Mouse (Mus musculus): ENCODE data around the gene Zfp184. TPM values are rescaled to one million over a fixed set of nuclear protein-coding genes. Genes with fewer than 3 reads are reported as not detected.

Zfp184 gene
- total and polyA plus RNA-seq, 3 experiments, result 0.43 to 0.73 (median 0.70) TPM

- intact Hi-C loops (cut with DNase I), result no loop called here
- DNase-seq, result peak; percentile 58 to 61
- no peaks in the 10 kb centered on the region for H3K36me3 ChIP-seq (ENCODE audit: control insufficient read depth, insufficient read depth, low read length)
- no peak for TF ChIP-seq EP300 (IDR thresholded peaks at IDR 0.05; ENCODE audit: insufficient read depth, low read depth, low read length)
- TF ChIP-seq CTCF (IDR thresholded peaks at IDR 0.05), result no peak
- TF ChIP-seq POLR2A (IDR thresholded peaks at IDR 0.05; ENCODE audit: insufficient read depth, low read depth, low read length), result no peak
- peaks cover 4% of the 10 kb centered on the region for H3K4me1 ChIP-seq (ENCODE audit: control insufficient read depth, insufficient read depth, low read length)
- H3K4me3 ChIP-seq, result no peak overlapping the region
- WGBS, result 28% methylated on average over 17 of the region's 17 CpGs
- H3K27me3 ChIP-seq (ENCODE audit: control insufficient read depth, insufficient read depth, low read length), result no peaks in the 10 kb centered on the region
- no peaks in the 10 kb centered on the region for H3K79me2 ChIP-seq (replicated peaks; ENCODE audit: control insufficient read depth, insufficient read depth, low read length)
- no peak overlapping the region for H3K27ac ChIP-seq
- H3K9ac ChIP-seq (ENCODE audit: low read depth, low read length), result no peak overlapping the region
These were observed 7.9 kb upstream of the Zfp184 start for GRCm38 (mm10) chr13:21936968-21937367.

DNA sequence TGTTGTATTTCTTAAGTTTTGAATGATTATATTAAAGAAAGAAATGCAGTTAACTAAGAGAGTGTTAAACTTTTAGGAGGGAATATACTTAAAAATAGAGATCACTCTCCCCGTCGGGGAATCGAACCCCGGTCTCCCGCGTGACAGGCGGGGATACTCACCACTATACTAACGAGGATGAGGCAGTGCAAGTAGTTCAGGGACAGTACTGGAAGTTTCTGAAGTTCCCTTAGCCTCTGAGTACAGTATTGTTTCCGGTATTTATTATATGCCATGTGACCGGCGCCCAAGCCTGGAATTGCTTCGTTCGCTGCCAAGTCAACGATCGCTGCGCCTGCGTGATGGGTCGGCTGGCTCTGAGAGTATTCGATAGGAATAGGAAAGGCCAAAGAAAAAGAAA, 4.7 kb upstream of the Zfp184 start:
- peak; percentile 88 to 89 for DNase-seq
- H3K27me3 ChIP-seq (ENCODE audit: control insufficient read depth, insufficient read depth, low read length), result no peaks in the 10 kb centered on the region
- H3K9ac ChIP-seq (ENCODE audit: low read depth, low read length), result no peak overlapping the region
- under 1% methylated on average over 19 of the region's 19 CpGs for WGBS
- intact Hi-C loops (cut with DNase I), result loop anchor here (2.0 to 10.0 kb wide), 7 partner anchors 21 to 1495 kb away; partner anchors contain the start of gene Zfp322a
- H3K4me1 ChIP-seq (ENCODE audit: control insufficient read depth, insufficient read depth, low read length), result peaks cover 3% of the 10 kb centered on the region
- peak overlapping the region; percentile 38 for H3K27ac ChIP-seq
- no peaks in the 10 kb centered on the region for H3K36me3 ChIP-seq (ENCODE audit: control insufficient read depth, insufficient read depth, low read length)
- H3K4me3 ChIP-seq, result peak overlapping the region; percentile 48
- TF ChIP-seq EP300 (IDR thresholded peaks at IDR 0.05; ENCODE audit: insufficient read depth, low read depth, low read length) (0 out of 2 replicates have a peak, but pooled peaks have one; percentile 64), POLR2A (IDR thresholded peaks at IDR 0.05; ENCODE audit: insufficient read depth, low read depth, low read length) (no peak)
- H3K79me2 ChIP-seq (replicated peaks; ENCODE audit: control insufficient read depth, insufficient read depth, low read length), result no peaks in the 10 kb centered on the region

GRCm38 (mm10) chr13:21940811-21941321, 4.0 kb upstream of the Zfp184 start:
- H3K9ac ChIP-seq (ENCODE audit: low read depth, low read length), result 0 out of 2 replicates have a peak overlapping the region, but pooled peaks have one; percentile 63
- TF ChIP-seq CTCF (IDR thresholded peaks at IDR 0.05) (no peak), POLR2A (IDR thresholded peaks at IDR 0.05; ENCODE audit: insufficient read depth, low read depth, low read length) (no peak), EP300 (IDR thresholded peaks at IDR 0.05; ENCODE audit: insufficient read depth, low read depth, low read length) (no peak)
- H3K27ac ChIP-seq, result peak overlapping the region; percentile 38
- H3K4me3 ChIP-seq, result peak overlapping the region; percentile 48
- peak; percentile 85 to 88 for DNase-seq
- intact Hi-C loops (cut with DNase I), result loop anchor here (2.0 to 10.0 kb wide), 7 partner anchors 22 to 1494 kb away; partner anchors contain the start of gene Zfp322a
- WGBS, result 2% methylated on average over 16 of the region's 16 CpGs
- H3K36me3 ChIP-seq (ENCODE audit: control insufficient read depth, insufficient read depth, low read length), result no peaks in the 10 kb centered on the region
- no peaks in the 10 kb centered on the region for H3K27me3 ChIP-seq (ENCODE audit: control insufficient read depth, insufficient read depth, low read length)
- peaks cover 4% of the 10 kb centered on the region for H3K4me1 ChIP-seq (ENCODE audit: control insufficient read depth, insufficient read depth, low read length)
- H3K79me2 ChIP-seq (replicated peaks; ENCODE audit: control insufficient read depth, insufficient read depth, low read length), result no peaks in the 10 kb centered on the region

DNA sequence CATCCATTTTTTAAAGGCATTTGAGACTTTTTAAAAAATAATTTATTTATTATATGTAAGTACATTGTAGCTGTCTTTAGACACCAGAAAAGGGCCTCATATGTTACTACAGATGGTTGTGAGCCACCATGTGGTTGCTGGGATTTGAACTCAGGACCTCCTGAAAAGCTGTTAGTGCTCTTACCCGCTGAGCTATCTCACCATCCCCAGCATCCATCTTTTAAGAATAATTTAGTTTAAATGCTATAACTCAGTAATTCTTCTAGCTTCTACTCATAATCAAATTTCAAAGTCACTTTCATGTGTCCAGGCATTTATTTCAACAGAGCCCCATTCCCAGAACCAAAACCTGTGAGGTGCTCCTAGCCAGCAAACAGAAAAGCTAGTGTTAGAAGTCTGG, 1.2 kb upstream of the Zfp184 start:
- Histone ChIP-seq H3K4me1 (ENCODE audit: control insufficient read depth, insufficient read depth, low read length) (peaks cover 3% of the 10 kb centered on the region; the same call in 1 of the 2 replicates), H3K27me3 (ENCODE audit: control insufficient read depth, insufficient read depth, low read length) (no peaks in the 10 kb centered on the region), H3K79me2 (replicated peaks; ENCODE audit: control insufficient read depth, insufficient read depth, low read length) (no peaks in the 10 kb centered on the region), H3K4me3 (no peak overlapping the region), H3K27ac (no peak overlapping the region), H3K9ac (ENCODE audit: low read depth, low read length) (no peak overlapping the region), H3K36me3 (ENCODE audit: control insufficient read depth, insufficient read depth, low read length) (no peaks in the 10 kb centered on the region)
- TF ChIP-seq EP300 (IDR thresholded peaks at IDR 0.05; ENCODE audit: insufficient read depth, low read depth, low read length) (no peak), CTCF (IDR thresholded peaks at IDR 0.05) (no peak), POLR2A (IDR thresholded peaks at IDR 0.05; ENCODE audit: insufficient read depth, low read depth, low read length) (no peak)
- WGBS, result 90% methylated on average over 1 of the region's 1 CpGs
- intact Hi-C loops (cut with DNase I), result loop anchor here (10.0 kb wide), 3 partner anchors 779 to 1491 kb away; partner anchors contain the start of gene Zfp322a
- no peak for DNase-seq

- Histone ChIP-seq H3K79me2 (replicated peaks; ENCODE audit: control insufficient read depth, insufficient read depth, low read length) (no peaks in the 10 kb centered on the region), H3K4me1 (ENCODE audit: control insufficient read depth, insufficient read depth, low read length) (peaks cover 3% of the 10 kb centered on the region; the same call in 1 of the 2 replicates), H3K36me3 (ENCODE audit: control insufficient read depth, insufficient read depth, low read length) (no peaks in the 10 kb centered on the region), H3K9ac (ENCODE audit: low read depth, low read length) (peak overlapping the region; percentile 30; the same call in 1 of the 2 replicates), H3K27ac (peak overlapping the region; percentile 65), H3K4me3 (peak overlapping the region; percentile 92), H3K27me3 (ENCODE audit: control insufficient read depth, insufficient read depth, low read length) (no peaks in the 10 kb centered on the region)
- TF ChIP-seq CTCF (IDR thresholded peaks at IDR 0.05) (no peak), EP300 (IDR thresholded peaks at IDR 0.05; ENCODE audit: insufficient read depth, low read depth, low read length) (no peak)
- WGBS, result 2% methylated on average over 7 of the region's 7 CpGs
- intact Hi-C loops (cut with DNase I), result loop anchor here (10.0 kb wide), 3 partner anchors 780 to 1490 kb away; partner anchors contain the start of gene Zfp322a
- DNase-seq, result no peak
These were observed 335 bp upstream of the Zfp184 start for GRCm38 (mm10) chr13:21944592-21944925.

GRCm38 (mm10) chr13:21969269-21969668, 24.4 kb downstream of the Zfp184 start:
- Histone ChIP-seq H3K4me1 (ENCODE audit: control insufficient read depth, insufficient read depth, low read length) (no peaks in the 10 kb centered on the region), H3K9ac (ENCODE audit: low read depth, low read length) (no peak overlapping the region), H3K27me3 (ENCODE audit: control insufficient read depth, insufficient read depth, low read length) (no peaks in the 10 kb centered on the region), H3K27ac (no peak overlapping the region), H3K79me2 (replicated peaks; ENCODE audit: control insufficient read depth, insufficient read depth, low read length) (no peaks in the 10 kb centered on the region), H3K36me3 (ENCODE audit: control insufficient read depth, insufficient read depth, low read length) (no peaks in the 10 kb centered on the region), H3K4me3 (no peak overlapping the region)
- DNase-seq, result no peak
- 44% methylated on average over 1 of the region's 1 CpGs for WGBS
- TF ChIP-seq EP300 (IDR thresholded peaks at IDR 0.05; ENCODE audit: insufficient read depth, low read depth, low read length) (no peak), CTCF (IDR thresholded peaks at IDR 0.05) (no peak), POLR2A (IDR thresholded peaks at IDR 0.05; ENCODE audit: insufficient read depth, low read depth, low read length) (no peak)
- intact Hi-C loops (cut with DNase I), result no loop called here

Measured in heart, adult 2 months (tissue).